Mouse (Mus musculus) stomach, postnatal 0 days (tissue): ENCODE measurements around the gene Cptp.

Experiments
- CTCF ChIP-seq: IDR thresholded peaks from 2 replicates; pipeline ENCODE4 v1.5.1; 2016; ENCODE audit warnings: antibody characterized with exemption, low read depth, mild to moderate bottlenecking, moderate library complexity
- EP300 ChIP-seq: optimal IDR thresholded peaks from 2 replicates; pipeline ENCODE3; 2016; ENCODE audit warnings: antibody characterized with exemption

- no peak for TF ChIP-seq CTCF
- no peak for TF ChIP-seq EP300
These were observed 18.4 kb upstream of the Cptp start for GRCm38 (mm10) chr4:155887674-155888073.
